Mouse (Mus musculus): Measurements from ENCODE around the gene Adamts4.

DNA sequence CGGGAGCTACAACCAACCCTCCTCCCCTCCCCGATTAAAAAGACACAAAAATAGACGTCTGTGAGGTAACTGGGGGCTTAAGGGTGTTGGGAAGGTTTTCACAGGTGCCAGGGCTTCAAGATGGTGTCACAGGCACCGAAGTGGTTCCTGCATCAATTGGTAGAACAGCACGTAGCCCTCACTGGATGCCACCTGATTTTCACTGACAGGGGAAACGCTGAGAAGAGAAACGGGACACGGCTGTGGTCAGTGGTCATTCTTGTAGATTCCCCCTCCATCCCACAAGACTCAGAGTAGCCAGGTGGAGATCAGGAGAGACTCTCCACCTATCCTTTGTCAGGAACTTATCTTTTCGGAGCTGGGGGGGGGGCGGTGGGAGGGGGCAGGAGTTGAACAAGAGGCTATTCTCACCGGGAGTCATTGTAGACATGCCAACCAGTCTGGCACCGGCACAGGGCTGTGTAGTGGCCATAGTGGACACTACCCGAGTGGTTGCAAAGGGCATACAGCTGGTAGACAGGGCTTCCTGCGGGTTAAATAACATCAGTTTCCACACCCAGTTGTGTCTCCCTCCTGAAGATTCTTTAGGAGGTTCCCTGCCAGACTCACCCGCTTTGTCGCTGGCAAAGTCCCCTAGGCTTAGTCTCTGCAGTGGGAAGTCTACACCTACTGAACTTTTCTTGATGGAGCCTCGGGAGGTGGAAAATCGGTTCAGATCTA is 32.0 kb downstream of the Adamts4 start:
- TF ChIP-seq CTCF (IDR thresholded peaks at IDR 0.05; ENCODE audit: insufficient read depth, low read depth, low read length) (no peak), POLR2A (IDR thresholded peaks at IDR 0.05; ENCODE audit: insufficient read depth, low read depth, low read length) (no peak)
